10 mouse cellular contexts compared by ENCODE assay signal in genomic region chr5:107223029-107223428, GRCm38 (mm10).
DNase-seq lines count a peak whose midpoint lies in the region; ATAC-seq and TF ChIP-seq lines count a peak whose summit lies in the region.
"Had no signal": no experiment of that assay in that cellular context is flagged by ENCODE, and none has a peak within 500 bp of the region (broad histone marks: within the 10 kb centered on the region; RNA-seq: fewer than 3 reads in every experiment).

No protein-coding gene starts in this region.

- TF ChIP-seq EP300 in stomach, postnatal 0 days (optimal IDR thresholded peaks at IDR 0.05): no peak

- H3K4me2 ChIP-seq in stomach, embryonic 14.5 days (replicated peaks; ENCODE audit: low read depth, low read length): no peak overlapping the region
- no peak overlapping the region for H3K4me2 ChIP-seq in stomach, postnatal 0 days (replicated peaks; ENCODE audit: low read depth)
- no peak overlapping the region for H3K4me2 ChIP-seq in lung, embryonic 15.5 days
- no peak overlapping the region for H3K4me2 ChIP-seq in forebrain, embryonic 15.5 days (replicated peaks)

- H3K9ac ChIP-seq in stomach, embryonic 14.5 days (replicated peaks; ENCODE audit: low read depth, low read length): no peak overlapping the region
- no peak overlapping the region for H3K9ac ChIP-seq in stomach, postnatal 0 days (ENCODE audit: low read length)
- no peak overlapping the region for H3K9ac ChIP-seq in lung, embryonic 15.5 days
- H3K9ac ChIP-seq in forebrain, embryonic 15.5 days (replicated peaks): no peak overlapping the region

- no peak for TF ChIP-seq CTCF in gastrocnemius, adult 2 months (IDR thresholded peaks at IDR 0.05)
- no peak for TF ChIP-seq CTCF in stomach, postnatal 0 days (IDR thresholded peaks at IDR 0.05; ENCODE audit: low read depth)

- no peak for ATAC-seq in stomach, embryonic 14.5 days (ENCODE audit: insufficient number of reproducible peaks, insufficient read depth, low FRiP score, low read depth)
- ATAC-seq in stomach, postnatal 0 days (ENCODE audit: low FRiP score, low TSS enrichment): no peak
- peak; percentile 20; the same call in 1 of the 2 replicates for ATAC-seq in lung, embryonic 15.5 days (ENCODE audit: borderline replicate concordance, extremely low read depth, low FRiP score, low TSS enrichment)
- ATAC-seq in forebrain, embryonic 15.5 days (replicated peaks): no peak
- ATAC-seq: Patski had no signal

- H3K9me3 ChIP-seq in stomach, embryonic 14.5 days (ENCODE audit: control insufficient read depth, low read depth, low read length): no peaks in the 10 kb centered on the region
- H3K9me3 ChIP-seq in stomach, postnatal 0 days (ENCODE audit: control insufficient read depth, low read length): no peaks in the 10 kb centered on the region
- no peaks in the 10 kb centered on the region for H3K9me3 ChIP-seq in lung, embryonic 15.5 days
- H3K9me3 ChIP-seq in forebrain, embryonic 15.5 days: no peaks in the 10 kb centered on the region

- no peaks in the 10 kb centered on the region for H3K27me3 ChIP-seq in stomach, embryonic 14.5 days (ENCODE audit: control insufficient read depth, insufficient read depth, low read length)
- H3K27me3 ChIP-seq in stomach, postnatal 0 days (ENCODE audit: control insufficient read depth, insufficient read depth, low read length): no peaks in the 10 kb centered on the region
- H3K27me3 ChIP-seq in lung, embryonic 15.5 days: no peaks in the 10 kb centered on the region
- H3K27me3 ChIP-seq in forebrain, embryonic 15.5 days: no peaks in the 10 kb centered on the region; the same call in 1 of the 2 replicates
- H3K27me3 ChIP-seq: Patski had no signal

- H3K36me3 ChIP-seq in stomach, embryonic 14.5 days (ENCODE audit: control insufficient read depth, insufficient read depth, low read length): no peaks in the 10 kb centered on the region
- H3K36me3 ChIP-seq in stomach, postnatal 0 days (ENCODE audit: control insufficient read depth, insufficient read depth, low read length): no peaks in the 10 kb centered on the region
- no peaks in the 10 kb centered on the region for H3K36me3 ChIP-seq in lung, embryonic 15.5 days
- no peaks in the 10 kb centered on the region for H3K36me3 ChIP-seq in forebrain, embryonic 15.5 days

- H3K4me1 ChIP-seq in stomach, embryonic 14.5 days (ENCODE audit: control insufficient read depth, insufficient read depth, low read length): peaks cover 29% of the 10 kb centered on the region
- peaks cover 3% of the 10 kb centered on the region; the same call in 1 of the 2 replicates for H3K4me1 ChIP-seq in stomach, postnatal 0 days (replicated peaks; ENCODE audit: control insufficient read depth, insufficient read depth)
- peaks cover 54% of the 10 kb centered on the region for H3K4me1 ChIP-seq in lung, embryonic 15.5 days
- H3K4me1 ChIP-seq in forebrain, embryonic 15.5 days: peaks cover 4% of the 10 kb centered on the region; the same call in 1 of the 2 replicates

- 72% methylated on average over 9 of the region's 9 CpGs for WGBS in stomach, embryonic 14.5 days
- 58% methylated on average over 9 of the region's 9 CpGs for WGBS in stomach, postnatal 0 days
- WGBS in lung, embryonic 15.5 days: 39% methylated on average over 9 of the region's 9 CpGs
- WGBS in forebrain, embryonic 15.5 days: 85% methylated on average over 9 of the region's 9 CpGs

- H3K27ac ChIP-seq in gastrocnemius, adult 2 months: peak overlapping the region; percentile 31; the same call in 1 of the 2 replicates
- H3K27ac ChIP-seq in stomach, embryonic 14.5 days (ENCODE audit: low read length): peak overlapping the region; percentile 29; the same call in 1 of the 2 replicates
- no peak overlapping the region for H3K27ac ChIP-seq in stomach, postnatal 0 days (replicated peaks)
- H3K27ac ChIP-seq in lung, embryonic 15.5 days: peak overlapping the region; percentile 66
- H3K27ac ChIP-seq in forebrain, embryonic 15.5 days (replicated peaks): no peak overlapping the region

- DNase-seq in gastrocnemius, adult 2 months: no peak
- no peak for DNase-seq in gastrocnemius, postnatal 4 days (ENCODE audit: low spot score in 2 of 2)
- DNase-seq in stomach, postnatal 0 days (ENCODE audit: low spot score): no peak
- DNase-seq in left cerebral cortex, postnatal 14 days (ENCODE audit: low spot score in 2 of 2): no peak
- no peak for DNase-seq in adrenal gland, postnatal 4 days (ENCODE audit: low spot score in 2 of 2)
- DNase-seq: right cerebral cortex, postnatal 14 days had no signal

- H3K4me3 ChIP-seq in gastrocnemius, adult 2 months: no peak overlapping the region
- no peak overlapping the region for H3K4me3 ChIP-seq in stomach, embryonic 14.5 days (ENCODE audit: low read depth, low read length)
- H3K4me3 ChIP-seq in stomach, postnatal 0 days (ENCODE audit: low read depth, low read length): no peak overlapping the region
- no peak overlapping the region for H3K4me3 ChIP-seq in lung, embryonic 15.5 days
- no peak overlapping the region for H3K4me3 ChIP-seq in forebrain, embryonic 15.5 days

- intact Hi-C loops in gastrocnemius, adult 2 months (cut with DNase I): no loop called here
- intact Hi-C loops in left cerebral cortex, postnatal 14 days (cut with DNase I): no loop called here

Comparison
In these comparisons a context has a peak if more than half of its experiments do, and no peak if none do; other contexts are left out.
1. H3K27ac ChIP-seq: peak in gastrocnemius, adult 2 months (single experiment), stomach, embryonic 14.5 days (single experiment) and lung, embryonic 15.5 days (single experiment); none in stomach, postnatal 0 days (single experiment) and forebrain, embryonic 15.5 days (single experiment).